Mouse (Mus musculus) right cerebral cortex, adult 18-20 months (tissue): ENCODE data around the gene Ldlrad3.

Experiments
- DNase-seq: peaks from one replicate; pipeline ENCODE4 v3.0.0; 2022; ENCODE audit warnings: mixed read lengths

The Ldlrad3 gene

DNA sequence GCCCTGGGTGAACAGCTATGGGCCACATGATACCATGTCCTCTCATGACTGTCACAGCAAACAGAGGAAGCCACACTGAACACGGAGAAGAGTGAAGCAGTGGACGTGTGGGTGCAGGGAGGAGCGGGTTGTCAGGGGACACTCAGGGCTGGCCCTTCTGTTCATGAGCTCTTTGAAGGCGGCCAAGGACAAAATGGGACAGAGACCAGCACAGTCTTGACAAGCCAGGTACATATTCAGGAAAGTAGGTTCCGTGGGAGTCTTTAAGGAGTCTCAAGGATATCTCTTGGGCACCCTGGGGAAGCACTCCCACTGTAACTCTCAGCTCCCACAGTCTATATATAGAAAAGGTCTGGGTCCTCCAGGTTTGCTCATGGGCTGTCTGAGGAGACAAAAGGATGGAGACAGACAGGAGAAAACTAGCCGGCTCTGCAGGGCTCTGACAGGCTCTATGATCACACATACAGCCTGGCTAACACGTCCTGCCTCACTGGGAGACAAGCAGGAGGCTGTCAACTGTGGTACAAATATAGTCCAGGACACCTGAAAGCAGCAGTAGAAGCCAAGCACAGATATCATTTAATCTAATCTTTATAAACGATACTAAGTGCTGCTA is 121.3 kb downstream of the Ldlrad3 start:
- no peak for DNase-seq

DNA sequence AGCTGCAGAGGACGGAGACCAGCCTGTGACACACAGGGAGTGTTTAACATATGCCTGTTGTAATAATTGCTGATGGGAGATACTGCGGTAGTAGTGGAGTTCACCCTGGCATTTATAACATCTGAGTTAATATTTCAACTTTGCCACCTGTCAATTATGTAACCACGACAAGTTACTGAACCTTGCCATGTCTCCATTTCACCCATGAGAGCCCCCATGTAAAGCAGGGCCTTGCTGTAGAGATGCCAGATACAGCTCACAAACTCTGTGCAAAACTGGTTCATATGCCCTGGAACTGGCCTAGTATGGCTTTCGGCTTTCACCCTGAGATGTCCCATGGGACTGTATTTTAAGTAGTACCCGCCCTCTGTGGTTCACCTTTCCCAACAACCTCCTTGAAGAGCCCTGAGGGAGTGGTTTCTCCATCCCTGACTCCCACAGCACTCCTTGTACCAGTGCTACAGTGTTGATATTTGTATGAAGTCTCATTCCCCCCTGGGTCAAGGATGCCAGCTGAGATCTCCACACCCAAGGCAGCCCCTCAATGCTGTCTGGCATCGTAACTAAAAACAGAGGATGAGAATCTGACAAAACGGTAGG is 122.2 kb downstream of the Ldlrad3 start:
- DNase-seq = no peak

DNA sequence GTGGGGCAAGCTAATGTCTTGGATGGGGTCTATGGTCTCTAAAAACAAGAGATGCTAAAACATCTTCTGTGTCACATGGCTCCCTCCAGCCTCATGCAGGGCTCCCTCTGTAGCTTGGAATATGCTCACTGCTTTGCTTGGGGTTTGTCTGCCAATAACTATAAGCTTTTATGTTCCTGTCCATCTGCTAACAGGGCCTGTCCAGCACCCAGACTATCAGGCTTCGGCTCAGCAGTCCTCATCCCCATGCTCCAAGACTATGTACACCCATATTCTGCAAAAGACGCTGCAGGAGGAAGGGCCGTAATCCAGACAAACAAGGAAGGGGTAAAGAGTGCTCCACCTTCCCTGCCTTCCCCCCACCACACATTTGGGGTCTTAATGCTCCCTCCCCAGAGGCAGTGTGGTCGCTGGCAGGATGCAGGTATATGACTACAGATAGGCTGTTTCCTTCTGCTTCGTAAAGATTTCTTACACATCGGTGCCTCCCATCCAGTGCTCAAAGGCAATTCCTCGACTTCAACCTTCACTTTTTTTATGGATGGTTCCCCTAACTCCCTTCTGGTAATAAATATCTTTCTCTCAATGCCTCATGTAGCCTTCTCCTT is 123.2 kb downstream of the Ldlrad3 start:
- no peak for DNase-seq

DNA sequence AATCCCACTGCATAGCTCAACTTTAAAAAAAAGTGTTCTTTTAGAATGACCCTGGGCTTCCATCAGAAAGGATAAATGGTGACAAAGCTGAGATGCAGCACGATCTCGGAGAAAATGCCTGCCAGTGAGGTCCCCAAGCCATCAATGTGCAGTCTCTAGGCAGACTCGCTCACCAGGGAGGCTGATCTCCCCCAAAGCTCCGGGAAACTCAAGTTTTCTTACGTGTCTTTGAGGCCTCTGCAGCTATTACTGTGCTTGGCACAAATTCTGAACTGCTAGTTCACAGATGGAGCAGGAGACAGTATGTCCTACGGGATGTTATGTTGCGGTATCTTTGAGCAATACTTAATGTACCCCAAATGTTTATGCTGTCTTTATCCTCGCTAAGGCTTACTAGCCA is 124.3 kb downstream of the Ldlrad3 start:
- DNase-seq = no peak

DNA sequence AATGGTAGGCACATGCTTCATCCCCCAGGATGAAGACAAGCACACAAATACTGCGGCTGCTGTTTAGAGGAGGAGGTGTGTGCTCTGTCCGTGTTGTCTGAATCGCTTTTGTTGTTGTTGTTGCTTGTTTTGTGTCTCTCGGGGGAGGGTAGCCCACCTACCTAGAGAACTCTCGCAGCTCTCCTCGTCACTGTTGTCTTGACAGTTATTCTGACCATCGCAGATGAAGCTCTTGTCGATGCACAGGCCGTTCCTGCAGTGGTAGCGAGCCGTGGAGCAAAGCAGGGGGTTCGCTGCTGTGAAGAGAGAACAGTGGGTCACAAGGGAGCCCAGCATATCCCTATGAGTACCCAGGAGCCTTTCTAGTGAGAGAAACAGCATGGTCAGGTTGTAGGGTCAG is 128.4 kb downstream of the Ldlrad3 start:
- DNase-seq = no peak

DNA sequence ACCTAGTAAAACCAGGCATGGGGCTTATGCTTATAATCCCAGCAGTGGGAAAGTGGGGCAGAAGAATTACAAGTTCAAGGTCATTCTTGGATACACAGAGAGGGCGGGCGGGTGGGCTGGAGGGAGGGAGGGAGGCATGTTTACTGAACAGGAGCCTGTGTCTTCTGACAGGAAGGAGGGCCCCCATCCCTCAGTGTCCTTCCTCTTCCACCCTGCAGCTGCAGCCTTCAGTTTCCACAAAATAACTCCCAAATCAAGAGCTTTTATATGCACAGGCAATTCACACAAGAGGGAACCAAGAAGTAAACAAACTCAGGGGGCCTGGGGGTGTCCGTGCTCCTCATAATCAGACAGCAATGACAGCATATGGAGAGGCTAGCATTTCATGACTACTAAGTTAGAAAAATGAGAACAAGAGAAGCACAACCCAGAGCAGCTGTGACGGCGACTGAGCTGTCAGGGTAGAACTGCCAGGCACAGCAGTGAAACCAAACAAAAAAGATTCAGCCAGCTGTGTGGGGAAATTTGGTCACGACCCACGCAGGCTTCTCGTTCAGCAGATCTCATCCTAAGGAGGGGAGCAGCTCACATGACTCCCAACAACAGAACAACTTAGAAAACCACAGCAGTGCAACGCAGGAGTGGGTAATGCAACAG is 129.0 kb downstream of the Ldlrad3 start:
- peak; percentile 66 for DNase-seq

DNA sequence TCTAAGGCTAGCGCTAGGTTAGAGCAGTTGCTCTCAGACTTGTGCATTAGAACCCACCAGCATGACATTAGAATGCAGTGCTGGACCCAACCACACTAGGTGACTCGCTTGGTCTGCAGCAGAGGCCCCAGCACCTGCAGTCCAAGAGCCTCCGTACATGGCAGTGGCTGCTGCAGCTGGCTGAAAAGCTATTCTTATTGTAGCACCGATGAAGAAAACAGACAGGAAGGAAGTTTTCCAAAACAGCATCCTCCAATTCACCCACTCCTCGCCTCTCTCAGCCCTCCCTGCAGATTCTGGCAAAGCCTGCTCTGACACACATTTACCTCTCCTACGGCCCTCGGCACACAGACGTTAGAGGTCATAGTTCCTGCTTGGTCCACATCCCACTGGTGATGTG is 130.0 kb downstream of the Ldlrad3 start:
- DNase-seq = no peak

DNA sequence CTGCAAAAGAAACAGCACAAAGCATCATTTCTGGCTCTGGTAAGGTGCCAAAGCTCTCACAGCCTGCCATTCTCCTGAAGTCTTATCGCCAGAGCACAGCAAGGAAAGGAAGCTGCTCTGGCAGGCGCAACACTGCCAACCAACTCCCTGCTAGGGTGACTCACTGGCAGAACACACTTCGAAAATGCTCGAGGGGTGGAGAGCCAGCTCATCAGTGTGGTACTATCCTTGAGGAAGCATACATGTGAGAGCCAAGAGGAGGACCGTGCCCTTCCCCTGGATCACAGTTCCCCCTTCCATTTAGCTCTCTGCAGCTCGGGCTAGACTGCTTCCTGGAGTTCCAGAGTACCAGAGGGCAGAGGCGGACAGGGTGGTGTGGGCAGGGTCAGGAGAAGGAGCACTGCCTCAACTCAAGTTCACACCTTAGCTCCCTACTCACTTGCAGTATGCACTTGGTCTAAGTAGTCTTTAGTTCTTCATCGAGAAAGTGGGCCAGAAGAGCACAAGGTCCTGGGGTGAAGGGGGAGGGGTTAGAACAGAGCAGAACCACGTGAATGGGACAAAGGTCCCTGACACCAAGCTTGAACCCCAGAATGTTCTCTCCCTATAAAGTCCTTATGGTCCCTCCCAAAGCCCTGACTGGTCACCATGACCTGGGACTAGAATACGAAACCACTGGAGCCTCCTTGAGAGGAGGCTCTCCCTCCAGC is 133.1 kb downstream of the Ldlrad3 start:
- peak; percentile 88 for DNase-seq

DNA sequence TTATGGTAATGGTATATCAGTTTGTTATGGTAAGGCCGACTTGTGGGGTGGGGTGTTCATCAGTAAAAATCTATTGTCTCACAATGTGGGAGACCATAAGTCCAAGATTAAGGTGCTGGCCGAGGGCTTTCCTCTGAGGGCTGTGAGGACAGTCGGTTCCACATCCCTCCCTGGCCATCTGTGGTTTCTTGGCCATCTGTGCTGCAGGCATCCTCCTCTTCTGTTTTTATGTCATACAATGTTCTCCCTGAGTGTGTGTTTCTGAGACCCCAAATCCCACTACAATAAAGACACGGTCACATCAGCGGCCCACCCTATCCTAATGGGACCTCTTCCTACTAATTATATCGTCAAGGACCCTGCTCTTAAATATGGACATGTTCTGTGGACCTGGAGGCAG is 133.8 kb downstream of the Ldlrad3 start:
- no peak for DNase-seq

DNA sequence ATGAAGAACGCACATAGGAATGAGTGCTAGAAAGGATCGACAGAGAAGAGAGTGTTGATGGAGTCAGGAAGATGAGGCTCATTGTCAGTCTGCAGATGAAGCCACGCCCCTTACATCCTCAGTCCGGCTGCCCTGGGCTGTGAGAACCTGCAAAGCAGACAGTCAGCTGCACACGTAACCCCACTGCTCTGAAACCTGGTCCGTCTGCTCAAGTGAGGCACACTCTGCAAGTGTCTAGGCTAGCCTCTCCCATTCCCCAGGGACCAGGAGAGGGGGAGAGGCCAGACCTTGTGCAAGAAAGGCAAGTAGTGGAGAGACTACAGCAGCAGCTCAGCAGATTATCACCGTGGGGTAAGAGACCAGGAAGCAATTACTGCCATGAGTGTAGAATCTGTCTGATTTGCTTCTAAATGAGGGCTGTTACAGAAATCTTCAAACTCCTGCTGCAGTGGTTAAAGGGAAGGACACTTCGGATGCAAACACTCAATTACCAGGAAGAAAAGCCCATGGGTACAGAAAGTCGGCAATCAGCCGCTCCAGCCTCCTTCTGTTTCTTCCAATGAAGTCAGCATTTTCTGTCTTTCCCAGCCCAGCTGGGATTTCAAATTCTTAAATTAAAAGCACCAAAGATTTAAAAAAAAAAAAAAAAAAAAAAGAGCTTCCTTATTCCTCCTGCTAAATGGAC is 136.2 kb downstream of the Ldlrad3 start:
- DNase-seq = no peak

DNA sequence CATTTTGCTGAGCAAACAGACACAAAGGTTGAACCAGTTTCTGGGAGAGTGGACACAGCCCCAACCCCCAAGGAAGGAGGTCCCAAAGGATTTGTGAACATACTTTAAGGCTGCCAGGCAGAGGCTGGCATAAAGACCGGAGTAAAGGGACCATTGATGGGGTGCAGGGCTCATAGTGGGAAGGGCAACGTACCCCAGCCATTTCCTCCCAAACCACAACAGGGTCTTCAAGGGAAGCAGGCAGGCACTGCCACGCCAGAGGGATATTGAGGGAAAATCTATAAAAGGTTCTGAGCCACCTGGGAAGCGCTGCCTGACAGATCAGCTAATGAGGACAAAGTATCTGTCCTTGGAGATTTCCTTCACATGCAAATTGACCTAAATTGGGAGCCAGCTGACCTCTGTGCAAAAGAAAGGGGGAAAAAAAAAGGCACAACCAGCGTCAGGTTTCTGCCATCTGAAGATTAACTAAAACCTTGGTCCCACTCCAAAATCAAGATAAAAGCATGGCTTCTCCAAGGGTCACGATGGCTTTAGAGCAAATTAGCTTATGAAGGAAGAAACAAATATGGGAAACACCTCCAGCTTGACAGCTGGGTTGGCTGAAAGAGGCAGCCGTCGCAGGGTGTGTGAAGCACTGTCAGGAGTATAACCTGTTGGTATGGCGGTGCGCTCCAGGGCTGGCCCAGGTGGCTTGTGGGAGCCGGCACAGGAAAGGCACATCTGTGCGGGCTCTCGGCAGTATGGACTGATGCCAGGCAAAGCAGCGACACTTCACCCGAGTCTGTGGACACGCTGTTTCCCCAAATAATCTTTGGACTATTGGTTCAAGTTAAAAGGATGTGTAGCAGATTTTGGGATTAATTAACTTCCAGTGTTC is 137.6 kb downstream of the Ldlrad3 start:
- DNase-seq = no peak

DNA sequence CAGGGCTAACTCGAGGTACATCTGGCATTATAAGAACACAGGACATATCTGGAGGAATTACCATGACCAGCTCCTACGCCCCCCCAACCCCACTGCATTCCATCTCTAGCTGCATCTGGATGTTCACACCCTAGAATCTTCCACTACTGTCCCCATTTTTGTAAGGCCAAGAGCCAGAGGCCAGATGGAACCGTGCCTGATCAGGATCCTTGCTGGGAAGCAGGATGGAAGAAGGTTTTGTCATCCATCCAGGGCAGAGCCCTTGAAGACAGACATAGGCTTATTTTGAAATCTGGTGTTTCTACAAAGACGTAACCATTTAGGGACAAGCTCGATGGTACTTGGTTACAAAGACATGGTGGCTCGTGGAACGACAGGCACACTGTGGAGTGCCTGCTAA is 139.7 kb downstream of the Ldlrad3 start:
- DNase-seq = no peak

DNA sequence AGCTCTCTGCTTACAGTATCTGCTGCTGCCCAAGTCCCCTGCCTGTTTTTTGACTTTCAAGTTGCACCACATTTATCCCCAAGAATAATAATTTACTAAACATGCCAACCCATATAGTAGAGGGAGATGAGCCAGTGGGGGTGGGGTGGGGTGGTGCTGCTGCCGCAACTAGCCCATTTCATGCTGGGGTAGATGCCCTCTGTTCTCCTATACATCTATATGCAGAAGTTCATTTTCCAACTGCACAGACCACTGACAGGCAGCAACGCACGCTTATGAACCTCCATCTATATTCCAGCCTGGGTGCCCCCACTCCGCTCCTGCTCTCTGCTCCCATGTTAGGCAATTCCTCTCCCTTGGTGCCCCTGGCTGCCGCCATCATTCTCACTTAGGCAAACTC is 145.7 kb downstream of the Ldlrad3 start:
- DNase-seq = no peak

DNA sequence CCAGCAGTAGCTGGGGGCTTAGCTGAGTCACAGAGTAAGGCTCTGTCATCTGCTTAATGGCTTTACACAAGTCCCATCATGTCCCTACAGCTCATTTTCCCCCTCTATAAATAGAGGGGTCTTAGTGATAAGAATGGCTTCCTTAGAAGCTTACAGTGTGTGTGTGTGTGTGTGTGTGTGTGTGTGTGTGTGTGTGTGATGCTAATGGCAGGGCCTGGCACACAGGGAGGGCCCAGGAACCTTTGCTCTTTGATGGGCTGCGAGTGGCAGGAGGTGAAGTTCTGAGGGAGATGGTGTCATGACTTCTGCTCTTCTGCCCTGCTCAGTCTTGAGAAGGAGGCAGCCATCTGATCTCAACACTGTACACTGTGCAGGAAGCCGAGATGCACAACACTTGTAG is 146.2 kb downstream of the Ldlrad3 start:
- DNase-seq = no peak

DNA sequence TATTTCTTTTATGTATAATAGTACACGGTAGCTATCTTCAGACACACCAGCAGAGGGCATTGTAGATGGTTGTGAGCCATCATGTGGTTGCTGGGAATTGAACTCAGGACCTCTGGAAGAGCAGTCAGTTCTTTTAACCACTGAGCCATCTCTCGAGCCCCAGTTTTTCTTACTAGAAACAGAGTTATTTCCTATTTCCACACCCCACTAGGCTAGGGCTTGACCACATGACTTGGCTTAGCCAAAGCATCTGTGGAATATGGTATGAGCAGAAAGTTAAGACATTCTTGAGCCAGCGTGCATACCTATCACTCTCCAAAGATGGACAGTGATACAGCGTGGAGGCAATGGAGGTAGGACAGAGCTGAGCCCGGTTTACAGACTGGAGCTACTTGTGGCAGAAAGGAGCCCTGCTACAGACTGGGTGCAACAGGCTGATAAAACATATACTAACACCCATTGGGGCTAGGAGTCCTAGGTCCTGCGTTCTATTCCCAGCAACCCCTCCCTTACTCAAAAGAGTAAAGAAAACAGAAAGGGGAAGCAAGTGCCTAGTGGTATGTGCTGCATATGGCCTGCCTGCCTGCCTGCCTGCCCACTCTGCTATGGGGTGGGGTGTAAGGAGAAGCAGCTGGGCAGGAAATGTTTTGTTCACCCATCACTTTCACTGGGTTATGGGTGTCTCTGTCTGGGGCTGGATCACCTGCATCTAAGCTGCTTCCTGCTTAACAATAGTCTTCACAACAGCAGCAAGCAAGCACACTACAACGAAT is 147.1 kb downstream of the Ldlrad3 start:
- no peak for DNase-seq

DNA sequence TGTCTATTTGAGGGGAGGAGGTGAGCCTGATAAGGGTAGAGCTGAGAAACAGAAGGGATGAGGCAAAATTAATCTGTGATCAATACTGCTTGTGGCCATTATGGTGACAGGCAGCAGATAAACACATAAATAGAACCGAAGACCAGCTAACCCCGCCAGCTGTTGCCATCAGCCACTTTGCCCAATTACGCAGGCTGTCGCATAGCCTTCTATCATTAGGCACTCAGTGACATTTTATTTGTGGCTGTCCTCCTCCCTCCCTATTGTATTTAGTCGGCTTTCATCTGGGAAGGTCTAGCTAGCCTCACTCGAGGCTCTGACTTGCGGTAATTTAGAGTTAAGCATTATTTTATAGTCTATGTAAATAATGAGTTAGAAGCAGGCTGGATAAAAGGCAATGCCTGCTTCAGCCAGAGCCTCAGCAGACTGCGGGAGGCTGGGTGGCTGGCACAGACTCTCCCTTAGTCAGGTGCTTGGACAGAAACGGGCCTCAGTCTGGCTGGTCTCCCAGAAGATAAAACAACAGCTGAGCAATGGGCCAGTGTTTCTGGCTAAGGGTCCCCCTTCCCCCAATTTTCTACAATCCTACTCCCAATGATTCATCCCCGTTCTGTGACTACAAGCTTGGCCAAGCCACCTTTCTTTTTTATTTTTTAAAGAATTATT is 147.8 kb downstream of the Ldlrad3 start:
- DNase-seq = peak; percentile 87

DNA sequence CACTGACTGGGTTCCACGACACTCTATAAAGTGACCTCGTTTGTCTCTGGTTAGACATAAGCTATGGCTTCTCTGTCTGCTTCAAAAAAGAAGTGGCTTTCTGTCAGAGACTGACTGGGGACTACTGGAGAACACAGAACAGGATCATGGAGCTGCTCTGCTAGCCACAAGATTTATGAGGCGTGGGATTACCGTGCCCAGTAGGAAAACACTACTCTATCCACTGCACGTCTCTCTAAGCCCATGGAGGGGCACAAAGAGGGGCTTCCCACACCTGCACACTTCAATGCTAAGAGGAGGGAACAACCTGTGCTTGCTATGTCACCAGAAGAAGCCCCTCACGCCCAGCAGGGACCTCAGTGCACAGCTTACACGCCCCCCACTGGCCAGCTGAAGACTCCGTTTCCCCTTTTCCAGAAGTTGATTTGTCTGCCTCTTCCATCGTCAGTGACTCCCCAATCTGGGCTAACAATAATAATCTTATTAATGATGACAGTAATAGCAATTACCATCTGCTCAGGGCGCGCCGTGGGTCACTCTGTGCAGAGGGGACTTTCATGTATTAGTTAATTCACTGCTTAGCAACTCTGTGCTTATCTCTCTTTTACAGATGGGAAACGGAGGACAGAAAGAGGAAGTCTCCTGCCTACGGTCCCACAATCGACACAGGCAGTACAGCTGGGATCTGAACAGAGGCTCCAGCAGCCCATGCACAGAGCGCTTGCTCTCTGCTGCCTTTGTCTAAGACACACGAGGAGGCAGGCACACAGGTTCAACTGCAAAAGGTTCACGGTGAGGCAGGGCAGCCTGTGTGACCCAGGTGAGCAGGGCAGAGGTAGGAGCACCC is 149.3 kb downstream of the Ldlrad3 start:
- DNase-seq = no peak

DNA sequence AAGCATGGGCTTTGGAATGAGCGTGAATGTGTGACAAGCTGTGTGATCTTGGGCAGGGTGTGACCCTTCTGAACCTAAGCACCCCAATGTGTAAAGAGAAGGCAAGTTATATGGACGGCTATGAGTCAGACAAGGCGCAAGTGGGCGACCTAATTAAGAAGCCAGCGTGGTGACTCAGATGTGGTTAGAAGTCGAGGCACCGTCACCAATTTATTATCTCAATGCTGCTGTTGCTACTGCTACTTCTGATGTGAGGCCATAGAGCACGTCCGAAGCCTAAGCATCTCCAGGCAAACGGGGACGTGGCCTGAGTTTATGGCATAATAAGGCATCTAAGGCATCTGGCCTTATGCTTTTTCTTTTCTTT is 151.7 kb downstream of the Ldlrad3 start:
- DNase-seq = no peak

DNA sequence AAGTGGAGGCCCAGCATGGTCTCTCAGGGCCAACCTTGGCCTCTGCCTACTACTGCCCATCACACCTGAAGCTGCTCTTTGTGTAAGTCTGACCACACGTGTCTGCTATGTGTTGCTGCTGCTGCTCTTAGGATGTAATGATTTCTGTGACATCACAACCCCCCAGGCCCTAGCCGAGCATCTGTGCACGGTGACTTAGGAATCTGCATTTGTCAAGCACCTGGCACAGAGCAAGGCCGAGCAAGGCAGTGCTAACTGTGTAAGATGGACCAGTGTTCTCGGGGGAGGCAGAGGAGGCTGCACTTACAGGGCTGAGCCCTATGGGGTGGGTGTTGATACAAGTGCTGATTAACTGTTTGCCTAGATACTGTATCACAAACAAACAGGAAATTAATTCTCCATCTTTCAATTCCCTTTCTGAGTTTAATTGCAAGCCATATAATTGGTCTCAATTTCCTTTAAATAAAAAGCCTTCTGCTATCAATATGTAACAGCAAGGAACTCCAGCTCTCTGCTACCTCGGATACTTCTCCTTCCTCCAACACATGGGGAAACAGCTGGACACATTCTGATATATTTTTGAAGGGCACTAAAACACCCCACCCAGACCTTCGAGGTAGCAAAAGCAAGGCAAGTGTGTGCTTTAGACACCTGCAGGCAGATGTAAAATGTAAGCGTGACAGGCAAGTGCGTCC is 152.2 kb downstream of the Ldlrad3 start:
- DNase-seq = no peak
